Mouse (Mus musculus) heart, postnatal 10 days (tissue): ENCODE data around the gene Maml3. TPM values are rescaled to one million over a fixed set of nuclear protein-coding genes. Genes with fewer than 3 reads are reported as not detected.
A peak's percentile ranks its signal among the peaks of the same experiment; 100 is the strongest.

Experiments
- DNase-seq, 2 experiments: peaks; one replicate each; pipeline ENCODE4 v3.0.0; 2021
- intact Hi-C: fragments of 180-260 bp; cut with DNase I; formaldehyde crosslinking; loops from one replicate; pipeline ENCODE4 v1.15.1; 2025
- total RNA-seq, 2 experiments: library from RNA; stranded (reverse); gene quantifications; 2 replicates each; pipeline ENCODE4 v1.2.3; 2021

Maml3 gene
- total RNA-seq, 2 experiments from 2014 or later, result 5.4 to 5.6 TPM

DNA sequence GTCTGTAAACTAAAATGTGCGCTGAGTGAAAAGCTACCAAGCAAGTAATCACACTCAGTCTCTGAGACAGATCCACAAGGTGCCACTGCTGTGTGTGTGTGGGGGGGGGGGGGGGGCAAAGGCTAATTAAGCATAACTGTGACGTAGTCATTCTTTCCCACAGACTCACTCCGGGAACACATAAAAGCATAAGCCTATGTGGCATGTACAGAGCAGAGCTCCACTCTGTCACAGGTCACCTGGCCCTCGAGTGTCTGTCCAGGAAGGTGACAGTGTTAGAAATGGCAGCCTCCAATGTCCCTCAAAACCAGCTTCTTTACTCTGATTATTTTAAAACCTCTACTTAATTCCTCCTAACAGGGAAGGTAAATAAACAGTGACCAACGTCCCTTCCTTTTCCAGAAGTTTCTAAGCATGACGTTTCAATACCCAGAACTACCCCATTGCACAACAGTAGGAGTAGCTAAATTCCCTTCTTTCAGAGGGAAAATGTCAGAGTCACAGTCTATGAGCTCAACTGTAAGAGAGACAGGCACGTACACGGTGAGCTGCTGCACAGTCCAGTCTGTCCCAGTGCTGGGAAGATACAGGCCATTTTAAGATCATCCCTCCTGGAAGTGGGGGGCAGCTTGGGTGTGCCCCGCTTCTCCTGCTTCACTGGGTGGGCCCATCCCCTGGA lies 93.7 kb downstream of the Maml3 start:
- intact Hi-C loops, result no loop called here
- DNase-seq, result no peak

DNA sequence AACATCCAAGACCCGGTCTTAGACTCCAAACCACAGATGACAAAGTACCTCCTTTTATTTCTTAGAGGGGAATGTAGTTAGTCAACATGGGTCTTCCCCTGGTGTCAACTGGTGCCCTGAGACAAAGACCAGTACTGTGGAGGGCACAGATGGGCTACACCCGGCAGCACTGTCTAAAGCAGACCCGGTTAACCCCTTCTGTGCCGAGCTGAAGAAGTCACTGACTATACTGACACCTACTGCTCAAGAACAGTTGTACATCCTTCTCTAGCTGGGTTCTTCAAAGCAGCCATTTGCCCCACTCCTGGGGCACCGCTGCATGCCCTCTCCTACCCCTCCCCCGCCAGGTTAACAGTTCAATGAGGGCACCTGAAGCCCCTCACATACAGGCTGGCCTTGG lies 95.6 kb downstream of the Maml3 start:
- intact Hi-C loops, result loop anchor here (5.0 kb wide), 1 partner anchor 307 kb away; no protein-coding TSS in a partner anchor
- peak in 1 of 2 experiments; percentile 47 for DNase-seq

DNA sequence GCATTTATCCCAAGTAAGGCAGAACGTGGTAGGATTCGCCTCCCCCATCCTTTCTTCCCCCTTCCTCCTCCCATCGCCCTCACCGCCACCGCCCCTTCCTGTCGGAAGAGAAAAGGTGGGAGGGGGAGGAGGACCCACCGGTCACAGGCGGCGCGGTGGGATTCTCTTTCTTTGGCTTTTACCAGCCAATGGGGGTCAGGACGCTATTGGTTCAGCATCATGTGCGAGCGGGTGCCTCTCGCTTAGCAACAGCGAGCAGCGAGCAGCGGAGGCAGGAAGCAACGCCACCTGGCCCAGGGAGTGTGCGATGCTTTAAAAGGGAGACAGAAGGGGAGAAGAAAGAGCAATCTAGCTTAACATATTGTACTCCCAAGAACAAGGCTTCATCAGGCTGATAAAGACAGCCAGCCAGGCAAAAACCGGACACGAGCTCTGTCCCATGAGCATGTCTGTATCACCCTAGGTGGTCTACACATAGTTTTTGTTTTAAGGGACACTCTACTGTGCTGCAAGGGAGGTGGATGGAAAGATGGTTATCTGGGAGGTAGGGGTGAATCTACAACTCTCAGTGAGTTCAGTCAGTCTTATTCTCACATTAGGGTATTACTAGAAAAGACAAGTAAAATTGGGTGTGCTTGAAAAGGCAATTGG lies 97.1 kb downstream of the Maml3 start:
- peak; percentile 55 to 56 for DNase-seq
- intact Hi-C loops, result loop anchor here (2.0 to 5.0 kb wide), 2 partner anchors 97 to 305 kb away; partner anchors contain the start of gene Maml3

DNA sequence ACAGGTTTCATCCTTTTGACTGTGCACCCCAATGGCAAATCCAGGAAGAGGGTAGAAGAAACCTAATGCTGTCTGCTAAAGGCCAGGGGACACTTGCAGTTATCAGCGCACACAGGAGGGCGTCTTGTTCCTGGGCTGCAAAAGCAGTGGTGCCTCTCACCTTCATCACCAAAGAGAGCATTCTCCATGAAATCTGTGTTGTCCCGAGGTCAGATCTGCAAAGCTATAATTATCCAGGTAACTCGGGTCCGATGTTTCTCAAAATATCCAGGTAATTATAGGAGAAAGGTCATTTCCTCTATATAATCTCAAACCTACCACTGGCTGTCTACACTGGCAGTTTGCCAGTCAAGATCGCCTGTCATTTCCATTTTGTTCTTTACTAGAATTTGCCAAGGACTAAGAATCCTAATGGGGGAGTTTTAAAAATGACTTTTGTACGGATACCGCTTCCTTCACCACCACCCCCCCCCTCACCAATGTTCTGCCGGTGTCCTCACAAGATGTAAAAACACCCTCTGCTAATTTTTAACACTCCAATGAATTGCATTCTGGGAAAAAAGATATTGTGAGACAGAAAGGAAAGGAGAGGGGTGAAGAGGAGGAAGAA lies 98.0 kb downstream of the Maml3 start:
- no peak for DNase-seq
- intact Hi-C loops, result loop anchor here (2.0 to 5.0 kb wide), 2 partner anchors 98 to 305 kb away; partner anchors contain the start of gene Maml3

DNA sequence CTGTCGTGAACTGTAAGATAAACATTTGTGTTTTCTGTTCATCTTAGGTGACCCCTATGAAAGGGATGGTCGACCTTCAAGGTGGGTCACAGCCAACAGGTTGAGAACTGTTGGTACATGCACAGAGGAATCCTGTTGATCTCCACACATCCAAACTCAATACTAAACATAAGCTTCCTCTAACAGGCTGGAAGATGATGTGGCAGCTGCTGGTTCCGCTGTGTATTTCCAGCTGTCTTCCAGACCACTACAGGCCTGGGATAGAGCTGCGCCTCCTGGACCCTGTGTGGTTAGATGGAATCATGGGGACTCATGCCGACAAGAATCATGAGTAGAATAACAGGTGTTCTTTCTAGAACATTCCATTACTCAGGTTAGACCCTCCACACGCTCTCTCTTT lies 101.2 kb downstream of the Maml3 start:
- intact Hi-C loops, result no loop called here
- no peak for DNase-seq

DNA sequence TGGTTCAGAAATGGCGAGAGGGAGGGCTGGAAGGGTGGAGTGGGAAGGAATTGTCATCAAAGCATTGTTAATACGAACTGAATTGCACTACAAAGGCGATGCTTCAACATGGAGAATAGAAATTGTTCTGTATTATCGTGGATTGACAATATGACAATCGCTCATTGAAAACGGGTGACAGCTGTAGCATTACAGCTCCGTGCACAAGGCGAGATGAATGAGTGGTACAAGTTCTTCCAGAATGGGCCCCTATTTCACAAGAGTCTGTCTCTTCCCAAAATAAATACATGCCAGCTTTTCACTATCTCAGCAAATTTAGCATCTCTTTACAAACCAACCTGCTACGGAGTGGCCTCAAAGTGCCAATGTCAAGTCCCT lies 103.4 kb downstream of the Maml3 start:
- DNase-seq, result no peak
- intact Hi-C loops, result no loop called here

DNA sequence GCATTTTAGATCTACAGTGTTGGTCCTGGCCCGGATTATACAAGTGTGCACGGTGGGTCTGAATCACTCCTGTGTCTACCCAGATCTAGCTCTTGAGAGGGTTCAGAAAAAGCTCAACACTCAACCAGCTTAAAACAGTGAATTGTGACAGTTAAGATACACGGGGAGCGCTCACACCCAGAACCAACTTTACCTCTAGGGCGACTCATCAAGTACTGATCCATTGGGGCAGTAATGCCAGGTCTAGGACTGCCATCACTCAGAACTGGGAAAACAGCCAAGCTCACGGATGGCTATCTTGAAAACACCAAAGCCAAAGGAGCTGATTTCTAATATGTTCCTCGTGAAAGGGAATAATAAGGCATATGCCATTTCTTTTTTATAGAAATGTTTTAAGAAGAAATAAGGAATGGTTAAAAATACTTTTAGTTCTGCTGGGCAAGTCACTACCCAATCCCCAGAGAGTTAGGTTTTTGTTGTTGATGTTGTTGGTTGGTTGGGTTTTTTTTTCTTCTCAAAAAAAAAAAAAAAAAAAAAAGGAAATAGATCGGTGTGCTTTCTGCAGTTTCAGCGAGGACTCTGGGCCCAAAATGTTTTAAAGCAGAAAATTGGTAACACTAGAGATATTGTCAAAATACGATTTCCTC lies 103.9 kb downstream of the Maml3 start:
- intact Hi-C loops, result no loop called here
- DNase-seq, result no peak

DNA sequence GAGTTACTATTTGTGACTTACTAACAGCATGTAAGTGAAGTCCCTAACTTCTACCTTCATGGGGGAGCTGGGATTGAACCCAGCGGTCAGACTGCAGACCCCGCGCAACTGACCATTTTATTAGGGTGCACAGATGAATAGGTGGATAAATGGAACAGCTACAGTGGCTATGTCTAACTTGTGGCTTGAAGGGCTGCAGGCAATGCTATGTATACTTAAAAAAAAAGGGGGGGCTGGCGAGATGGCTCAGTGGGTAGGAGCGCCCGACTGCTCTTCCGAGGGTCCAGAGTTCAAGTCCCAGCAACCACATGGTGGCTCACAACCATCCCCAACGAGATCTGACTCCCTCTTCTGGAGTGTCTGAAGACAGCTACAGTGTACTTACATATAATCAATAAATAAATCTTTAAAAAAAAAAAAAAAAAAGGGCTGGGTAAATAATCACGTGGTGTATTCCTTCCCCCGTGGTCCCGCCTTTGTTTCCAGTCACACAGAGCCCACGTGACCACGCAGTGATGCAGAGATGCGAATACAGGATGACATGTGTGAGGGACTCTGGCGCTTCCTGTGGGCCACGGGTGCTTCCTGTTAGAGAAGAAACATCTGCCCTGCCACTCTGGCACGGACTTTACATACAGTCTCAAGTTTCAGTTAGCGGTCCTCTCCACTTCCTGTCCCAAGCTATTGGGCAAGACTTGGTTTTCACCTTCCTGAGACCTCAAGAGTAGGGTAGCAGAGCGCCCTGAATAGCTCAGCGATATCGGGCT lies 105.0 kb downstream of the Maml3 start:
- DNase-seq, result peak; percentile 48 to 66
- intact Hi-C loops, result no loop called here

DNA sequence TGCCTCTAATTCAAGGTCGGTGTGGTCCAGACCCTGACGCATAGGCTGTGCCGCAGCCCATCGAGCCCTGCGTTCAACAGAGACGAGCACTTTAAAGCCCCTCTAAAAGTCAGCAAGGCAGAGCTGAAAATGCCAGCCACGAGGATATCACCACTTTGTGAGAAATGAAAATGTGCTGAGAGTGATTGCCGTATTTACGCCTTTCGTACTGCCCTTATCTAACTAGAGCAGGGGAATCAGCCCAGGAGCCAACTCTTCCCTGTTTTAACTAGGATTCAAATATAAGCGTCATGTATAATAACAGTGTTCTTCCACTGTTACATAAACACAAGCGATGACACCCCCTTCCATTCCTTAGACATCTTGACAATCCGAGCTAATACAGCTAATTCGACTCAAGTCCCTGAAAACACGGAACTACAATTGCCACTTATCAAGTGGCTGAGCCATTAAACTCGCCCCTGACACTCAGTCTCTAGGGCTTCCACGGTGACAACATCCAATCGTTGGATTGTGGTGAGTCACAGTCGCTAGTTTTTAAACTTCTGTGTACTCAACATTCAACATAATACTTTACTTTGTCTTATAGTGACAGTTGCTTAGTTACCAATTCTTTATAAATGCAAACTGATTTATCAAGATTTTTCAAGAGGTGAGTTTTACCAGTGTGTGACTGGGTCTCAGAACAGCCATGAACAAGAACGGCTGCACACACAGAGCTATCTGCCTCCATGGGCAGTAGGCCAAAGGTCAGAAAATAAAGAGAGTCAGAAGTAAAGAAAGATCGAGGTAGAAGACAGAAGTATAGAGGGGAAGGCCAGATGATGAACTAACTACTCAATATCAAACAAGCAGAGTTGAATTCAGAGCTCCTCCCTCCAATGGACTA lies 106.1 kb downstream of the Maml3 start:
- intact Hi-C loops, result no loop called here
- peak in 1 of 2 experiments; percentile 20 for DNase-seq

DNA sequence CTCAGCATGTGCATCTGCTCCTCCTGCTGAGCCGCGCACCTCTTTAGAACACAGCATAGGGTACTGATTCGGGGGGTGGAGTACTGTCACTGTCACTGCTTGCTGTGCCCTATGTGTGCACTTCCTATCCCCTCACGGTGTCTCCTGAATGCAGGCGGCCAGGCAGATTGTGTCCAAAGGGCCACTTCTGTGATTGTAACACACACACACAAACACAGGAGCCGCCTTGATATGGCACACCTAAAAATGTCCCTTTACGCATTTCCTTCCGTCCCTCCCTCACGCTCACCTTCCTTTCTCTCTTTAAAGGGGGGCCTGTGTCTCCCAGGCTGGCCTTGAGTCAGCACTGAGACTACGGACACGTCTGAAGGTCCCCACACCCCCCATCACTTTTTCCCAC lies 107.3 kb downstream of the Maml3 start:
- no peak for DNase-seq
- intact Hi-C loops, result no loop called here

DNA sequence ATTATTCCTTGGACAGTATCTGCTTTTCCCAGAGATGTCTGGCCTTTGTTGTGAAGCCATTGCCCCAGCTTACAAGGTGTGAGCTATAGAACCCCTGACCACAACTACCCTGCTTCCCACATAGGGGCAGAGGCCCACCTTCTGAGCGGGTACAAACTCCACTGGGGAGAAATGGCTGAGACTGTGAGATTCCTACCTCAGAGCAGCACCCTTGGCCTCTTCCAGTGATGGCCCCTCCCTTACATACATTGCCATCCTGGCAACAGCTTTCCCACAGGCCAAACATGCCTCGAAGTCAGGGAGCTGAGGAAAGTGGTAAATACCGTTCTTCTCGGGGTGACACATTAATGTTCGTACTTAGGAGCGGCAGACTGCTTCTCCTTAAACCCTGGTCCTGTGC lies 118.4 kb downstream of the Maml3 start:
- intact Hi-C loops, result no loop called here
- DNase-seq, result no peak

DNA sequence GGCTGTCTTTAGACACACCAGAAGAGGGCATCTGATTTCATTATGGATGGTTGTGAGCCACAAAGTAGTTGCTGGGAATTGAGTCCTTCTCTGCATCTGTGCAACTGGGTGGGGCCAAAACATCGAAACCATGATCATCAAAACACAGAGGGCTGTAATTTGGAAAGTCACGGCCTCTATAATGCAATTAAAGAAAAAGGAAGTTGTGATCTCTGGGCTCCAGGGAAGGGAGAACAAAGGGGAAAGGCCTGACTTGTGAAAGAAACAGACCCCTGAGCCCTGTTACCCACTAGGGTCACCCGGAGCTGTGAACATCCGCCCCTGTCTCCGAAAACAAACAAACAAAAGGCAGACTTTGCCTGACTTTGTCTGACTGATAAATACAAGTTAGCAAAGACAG lies 123.4 kb downstream of the Maml3 start:
- no peak for DNase-seq
- intact Hi-C loops, result no loop called here

DNA sequence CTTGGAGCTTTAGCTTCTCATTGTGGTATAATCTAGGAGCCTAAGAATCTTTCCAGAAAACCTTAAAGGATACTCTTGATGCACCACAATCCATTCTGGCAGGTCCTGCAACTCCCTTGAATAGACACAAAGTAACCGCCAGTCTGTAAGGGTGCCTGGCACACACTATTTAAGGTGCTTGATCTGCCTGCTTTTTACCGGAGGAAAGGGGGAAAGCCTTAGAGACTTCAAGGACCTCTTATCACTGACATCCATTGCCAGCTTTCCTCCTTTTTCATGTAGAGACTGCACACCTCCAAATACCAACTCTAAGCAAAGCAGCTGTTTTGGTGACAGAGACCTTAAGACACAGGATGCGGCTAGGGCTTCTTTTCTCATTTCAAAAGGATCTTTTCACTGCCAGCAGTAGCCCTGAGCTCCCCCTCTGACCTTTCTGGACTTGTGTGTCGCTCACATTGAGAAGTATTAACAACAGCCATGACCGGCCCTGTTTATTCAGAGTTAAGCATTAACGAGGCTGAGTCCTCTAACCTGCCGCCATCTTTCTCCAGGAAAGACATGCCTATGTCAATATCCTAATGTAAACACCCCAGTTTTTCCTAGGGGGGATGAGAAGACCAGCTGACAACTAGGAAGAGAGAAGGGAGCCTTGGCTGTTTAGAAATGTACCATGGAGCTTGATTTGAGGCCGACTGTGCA lies 127.1 kb downstream of the Maml3 start:
- DNase-seq, result no peak
- intact Hi-C loops, result no loop called here

DNA sequence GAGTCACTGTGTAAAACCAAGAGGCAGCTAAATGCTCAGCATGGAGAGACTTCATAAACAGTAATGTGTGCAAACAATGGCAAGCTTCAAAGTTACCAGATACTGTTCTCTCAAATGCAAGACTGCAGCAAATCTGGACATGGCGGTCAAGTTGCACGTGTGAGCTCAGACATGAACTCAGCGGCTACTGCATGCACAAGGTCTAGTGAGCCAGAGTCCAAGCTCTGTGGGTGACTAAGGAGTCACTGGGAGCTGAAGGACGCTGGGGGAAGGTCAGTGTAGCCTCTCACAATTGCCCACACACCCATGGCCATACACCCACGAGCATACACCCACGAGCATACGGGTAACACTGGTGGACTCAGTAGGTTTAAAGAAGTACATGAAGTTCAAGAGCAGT lies 130.3 kb downstream of the Maml3 start:
- DNase-seq, result no peak
- intact Hi-C loops, result no loop called here

DNA sequence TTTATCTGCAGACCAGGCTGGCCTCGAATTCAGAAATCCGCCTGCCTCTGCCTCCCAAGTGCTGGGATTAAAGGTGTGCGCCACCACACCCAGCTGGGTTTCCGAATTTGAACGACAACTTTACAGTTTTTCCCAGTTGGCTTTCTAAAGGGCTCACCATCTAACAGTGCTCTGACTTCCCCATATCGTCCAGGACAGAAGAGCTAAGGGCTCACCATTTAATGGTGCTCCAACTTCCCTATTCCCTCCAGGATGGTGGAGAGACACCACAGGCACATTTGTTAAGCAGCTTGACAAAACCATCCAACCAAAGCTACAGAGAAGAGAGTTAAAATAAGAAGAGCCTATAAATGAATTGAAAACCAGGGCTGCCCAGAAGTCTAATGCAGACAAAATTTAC lies 130.7 kb downstream of the Maml3 start:
- intact Hi-C loops, result no loop called here
- DNase-seq, result no peak

DNA sequence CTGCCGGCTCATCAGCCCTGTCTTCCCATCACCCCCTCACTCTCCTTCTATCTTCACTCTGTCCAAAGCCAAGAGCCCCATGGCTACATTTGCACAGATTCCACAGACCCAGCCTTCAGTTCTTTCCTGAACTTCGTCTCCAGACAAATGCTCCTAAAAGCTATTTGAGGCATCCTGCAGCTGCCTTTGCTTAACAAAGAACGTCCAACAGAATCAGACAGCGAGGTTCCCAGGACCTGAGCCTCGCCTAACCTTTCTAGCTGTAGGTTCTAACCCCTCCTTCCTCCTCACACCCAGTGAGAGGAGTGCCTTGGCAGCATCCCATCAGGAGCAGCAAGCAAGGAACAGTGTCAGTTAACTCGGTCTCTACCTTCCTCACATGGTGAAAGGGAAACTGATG lies 132.3 kb downstream of the Maml3 start:
- intact Hi-C loops, result no loop called here
- DNase-seq, result no peak

DNA sequence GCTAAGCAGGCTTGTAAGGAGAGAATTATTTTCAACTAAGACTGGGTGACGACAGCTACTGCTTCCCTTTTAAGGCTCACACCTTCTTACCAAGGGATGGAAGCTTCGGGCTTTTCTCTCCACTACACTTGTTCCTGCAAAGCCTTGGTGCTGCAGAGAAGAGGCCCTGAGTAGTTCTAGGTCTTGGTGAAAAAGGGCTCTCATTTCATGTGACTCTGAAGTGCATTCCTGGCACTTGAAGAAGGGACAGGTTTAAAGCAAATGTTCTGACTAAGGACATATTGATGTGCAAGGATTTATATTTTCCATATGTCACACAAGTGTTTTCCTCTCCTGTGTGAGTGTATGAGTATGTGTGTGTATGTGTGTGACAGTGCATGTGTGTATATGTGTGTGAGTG lies 134.4 kb downstream of the Maml3 start:
- DNase-seq, result no peak
- intact Hi-C loops, result no loop called here

DNA sequence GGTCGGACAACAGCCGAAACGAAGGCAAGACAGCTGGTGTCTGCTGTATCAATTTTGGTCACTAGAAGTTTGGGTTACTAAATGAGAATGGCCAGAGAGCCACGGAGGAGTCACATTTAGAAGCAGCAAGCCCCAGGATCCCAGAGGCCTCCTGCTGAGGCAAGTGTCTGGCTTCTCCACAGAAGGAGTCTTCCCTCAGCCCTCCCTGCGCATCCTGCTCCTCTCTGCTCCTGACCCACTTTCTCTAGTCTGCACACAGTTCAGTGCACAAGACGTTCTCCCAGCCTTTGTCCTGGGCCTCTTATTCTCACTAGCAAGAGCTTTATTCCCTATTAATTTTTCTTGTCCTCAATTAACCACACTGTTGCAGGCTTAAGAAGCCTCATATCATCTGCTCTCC lies 135.4 kb downstream of the Maml3 start:
- no peak for DNase-seq
- intact Hi-C loops, result no loop called here

DNA sequence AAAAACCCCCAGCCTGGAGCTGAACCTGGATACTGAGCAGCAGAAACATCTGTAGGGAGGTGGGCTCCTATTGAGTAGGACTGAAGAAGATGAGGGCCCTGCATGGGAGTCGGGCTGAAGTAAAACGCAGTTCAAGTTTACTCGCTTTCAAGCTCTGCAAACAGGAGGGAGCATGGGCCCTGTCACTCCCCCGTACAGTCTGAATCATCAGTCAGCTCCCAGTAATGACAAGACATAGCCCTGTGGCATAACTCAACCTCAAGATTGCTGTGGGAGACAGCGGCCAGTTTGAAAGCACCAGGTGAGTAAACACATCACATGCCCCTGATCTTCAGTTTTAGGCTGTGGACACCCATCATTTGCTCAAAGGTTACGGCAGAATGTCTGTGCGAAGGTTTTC lies 139.0 kb downstream of the Maml3 start:
- peak in 1 of 2 experiments; percentile 6 for DNase-seq
- intact Hi-C loops, result no loop called here
